Mouse (Mus musculus): Measurements from ENCODE around the gene Zbtb7b.

The Zbtb7b gene

GRCm38 (mm10) chr3:89418170-89418860 lies 23.7 kb upstream of the Zbtb7b start, which contains the start of the genes Cks1b and Shc1:
Cks1b (minus strand) TSS chr3:89418383.
Shc1 (plus strand) TSS chr3:89418443.
- DNase-seq (ENCODE audit: low spot score), result peak; percentile 95

GRCm38 (mm10) chr3:89417840-89418169 lies 23.2 kb upstream of the Zbtb7b start:
- no peak for DNase-seq (ENCODE audit: low spot score)

GRCm38 (mm10) chr3:89417131-89417530 lies 22.6 kb upstream of the Zbtb7b start:
- no peak for DNase-seq (ENCODE audit: low spot score)

- no peak for DNase-seq (ENCODE audit: low spot score)
Measured at GRCm38 (mm10) chr3:89416158-89416557, 21.6 kb upstream of the Zbtb7b start.

- peak; percentile 100 for DNase-seq (ENCODE audit: low spot score)
Measured at GRCm38 (mm10) chr3:89411490-89412393, 17.2 kb upstream of the Zbtb7b start, which contains the start of gene Flad1. Flad1 (minus strand) TSS chr3:89411870.

GRCm38 (mm10) chr3:89410864-89411263 lies 16.3 kb upstream of the Zbtb7b start:
- DNase-seq (ENCODE audit: low spot score), result no peak

- no peak for DNase-seq (ENCODE audit: low spot score)
Measured at GRCm38 (mm10) chr3:89409701-89410100, 15.1 kb upstream of the Zbtb7b start.

GRCm38 (mm10) chr3:89408448-89408847 lies 13.9 kb upstream of the Zbtb7b start:
- DNase-seq (ENCODE audit: low spot score), result no peak

- DNase-seq (ENCODE audit: low spot score), result no peak
Measured at GRCm38 (mm10) chr3:89406887-89407286, 12.3 kb upstream of the Zbtb7b start.

GRCm38 (mm10) chr3:89402693-89403092 lies 8.1 kb upstream of the Zbtb7b start, which contains the start of gene Lenep:
Lenep (minus strand) TSS chr3:89402793.
- DNase-seq (ENCODE audit: low spot score), result no peak

GRCm38 (mm10) chr3:89401329-89401728 lies 6.8 kb upstream of the Zbtb7b start:
- DNase-seq (ENCODE audit: low spot score), result no peak

GRCm38 (mm10) chr3:89396654-89397005 lies 2.1 kb upstream of the Zbtb7b start:
- DNase-seq (ENCODE audit: low spot score), result no peak

GRCm38 (mm10) chr3:89395806-89396653 lies 1.5 kb upstream of the Zbtb7b start:
- DNase-seq (ENCODE audit: low spot score), result peak; percentile 52

GRCm38 (mm10) chr3:89395419-89395805 lies 836 bp upstream of the Zbtb7b start:
- no peak for DNase-seq (ENCODE audit: low spot score)

GRCm38 (mm10) chr3:89394894-89395256 lies 299 bp upstream of the Zbtb7b start:
- DNase-seq (ENCODE audit: low spot score), result peak; percentile 69

- DNase-seq (ENCODE audit: low spot score), result peak; percentile 91
Measured at GRCm38 (mm10) chr3:89393605-89394004, 971 bp downstream of the Zbtb7b start.

GRCm38 (mm10) chr3:89392871-89393311 lies 1.7 kb downstream of the Zbtb7b start:
- no peak for DNase-seq (ENCODE audit: low spot score)

GRCm38 (mm10) chr3:89391663-89392511 lies 2.7 kb downstream of the Zbtb7b start:
- no peak for DNase-seq (ENCODE audit: low spot score)

GRCm38 (mm10) chr3:89390699-89391662 lies 3.6 kb downstream of the Zbtb7b start:
- no peak for DNase-seq (ENCODE audit: low spot score)

GRCm38 (mm10) chr3:89390111-89390515 lies 4.5 kb downstream of the Zbtb7b start:
- no peak for DNase-seq (ENCODE audit: low spot score)
